Mouse (Mus musculus): ENCODE results near the gene Ky.

DNA sequence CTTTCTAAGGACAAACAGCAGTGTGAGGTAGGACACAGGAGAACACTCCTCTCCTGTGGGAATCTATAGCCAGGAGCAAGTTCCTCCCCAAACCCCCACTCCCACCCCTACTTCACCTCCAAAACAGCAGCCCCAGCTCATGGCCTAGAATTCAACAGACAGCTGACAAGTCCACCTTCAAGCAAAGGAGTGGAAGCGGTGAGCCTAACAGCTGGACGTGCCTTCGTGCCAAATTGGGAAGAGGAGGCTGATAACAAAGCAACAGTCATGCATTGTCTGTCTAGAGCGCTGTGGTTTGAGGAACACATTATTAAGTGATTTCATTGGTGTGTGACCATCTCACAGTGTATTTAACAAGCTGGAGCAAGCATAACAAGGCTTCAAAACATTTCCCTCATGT is 4.4 kb upstream of the Ky start:
- TF ChIP-seq CTCF (IDR thresholded peaks at IDR 0.05; ENCODE audit: low read depth) (no peak), EP300 (optimal IDR thresholded peaks at IDR 0.05) (no peak)
